Mouse (Mus musculus) monocyte, adult 2 months (primary cell): ENCODE data around the gene Tmsb15b2.
"Not testable (repeated sequence)": the region's sequence is repeated elsewhere in the genome, so short reads cannot be mapped to it uniquely, and the experiment has no call there.

Experiments used
- DNase-seq, 2 experiments: peaks; one replicate each; pipeline ENCODE4 v3.0.0; 2022; ENCODE audit warnings: low spot score in 2 of 2, low read depth in 1 of 2

Tmsb15b2 gene

GRCm38 (mm10) chrX:136975397-136975796 lies at the start of gene Tmsb15b2:
Gene Tmsb15b2 (minus strand): TSS chrX:136975497.
- DNase-seq = not testable (repeated sequence)

GRCm38 (mm10) chrX:137019310-137019709 lies 44.0 kb upstream of the Tmsb15b2 start:
- peak in 1 of 2 experiments; percentile 6 for DNase-seq

GRCm38 (mm10) chrX:137017668-137018067 lies 42.4 kb upstream of the Tmsb15b2 start:
- no peak for DNase-seq

GRCm38 (mm10) chrX:137015099-137015709 lies 39.9 kb upstream of the Tmsb15b2 start:
- DNase-seq = no peak

- no peak for DNase-seq
These were observed 21.0 kb upstream of the Tmsb15b2 start for GRCm38 (mm10) chrX:136996256-136996655.

GRCm38 (mm10) chrX:136993641-136994040 lies 18.3 kb upstream of the Tmsb15b2 start:
- DNase-seq = no peak

GRCm38 (mm10) chrX:136992978-136993547 lies 17.8 kb upstream of the Tmsb15b2 start, which contains the start of gene Zcchc18:
Gene Zcchc18 (plus strand): TSS chrX:136993155.
- no peak for DNase-seq

GRCm38 (mm10) chrX:136992191-136992965 lies 17.1 kb upstream of the Tmsb15b2 start:
- DNase-seq = no peak

GRCm38 (mm10) chrX:136991274-136991673 lies 16.0 kb upstream of the Tmsb15b2 start:
- no peak for DNase-seq

- DNase-seq = no peak
These were observed 10.7 kb upstream of the Tmsb15b2 start for GRCm38 (mm10) chrX:136986039-136986438.

- no peak for DNase-seq
These were observed 3.3 kb upstream of the Tmsb15b2 start for GRCm38 (mm10) chrX:136978616-136979015.

GRCm38 (mm10) chrX:136976424-136977084 lies 1.3 kb upstream of the Tmsb15b2 start, which contains the start of the genes Tmsb15l and Tmsb15b1:
Gene Tmsb15l (minus strand): TSS chrX:136976869.
Gene Tmsb15b1 (minus strand): TSS chrX:136976874.
- DNase-seq = no peak

GRCm38 (mm10) chrX:136959688-136960087 lies 15.6 kb downstream of the Tmsb15b2 start:
- DNase-seq = no peak

GRCm38 (mm10) chrX:136958300-136958699 lies 17.0 kb downstream of the Tmsb15b2 start:
- not testable (repeated sequence) for DNase-seq

- not testable (repeated sequence) for DNase-seq
These were observed 17.6 kb downstream of the Tmsb15b2 start for GRCm38 (mm10) chrX:136957583-136958279.

GRCm38 (mm10) chrX:136937985-136938384 lies 37.3 kb downstream of the Tmsb15b2 start:
- no peak for DNase-seq

- no peak for DNase-seq
These were observed 48.3 kb downstream of the Tmsb15b2 start, which contains the start of gene H2bfm for GRCm38 (mm10) chrX:136927031-136927430. Gene H2bfm (plus strand): TSS chrX:136927325.

GRCm38 (mm10) chrX:136925863-136926262 lies 49.4 kb downstream of the Tmsb15b2 start:
- DNase-seq = no peak
